11 mouse cellular contexts compared by ENCODE assay signal in the genomic region with DNA sequence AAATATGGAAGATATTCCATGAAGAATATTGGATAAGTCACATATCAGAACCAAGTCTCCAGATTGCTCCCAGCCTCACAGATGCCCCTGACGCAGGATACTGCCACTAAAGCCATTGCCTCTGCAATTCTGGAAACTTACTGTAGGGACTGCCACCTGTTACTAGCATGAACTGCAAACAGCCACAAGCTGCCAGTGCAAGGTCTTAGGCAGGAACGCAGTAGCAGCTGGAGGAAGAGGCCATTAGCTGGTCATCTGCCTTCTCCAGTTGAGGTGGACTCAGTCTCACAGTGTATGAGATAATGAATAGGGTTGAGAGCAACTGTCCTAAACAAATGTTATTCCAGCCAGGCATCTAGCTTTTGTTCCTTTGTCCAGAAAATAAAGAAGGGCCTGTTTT.
DNase-seq lines count a peak whose midpoint lies in the region; ATAC-seq and TF ChIP-seq lines count a peak whose summit lies in the region.
"Had no signal": no experiment of that assay in that cellular context is flagged by ENCODE, and none has a peak within 500 bp of the region (broad histone marks: within the 10 kb centered on the region; RNA-seq: fewer than 3 reads in every experiment).

No protein-coding gene starts in this region.

- no peak for ATAC-seq in kidney, postnatal 0 days (replicated peaks; ENCODE audit: low FRiP score, low read depth)
- ATAC-seq in embryonic facial prominence, embryonic 14.5 days (ENCODE audit: low read depth): peak; percentile 48; the same call in 1 of the 2 replicates
- ATAC-seq in hindbrain, embryonic 11.5 days (ENCODE audit: low FRiP score): no peak
- no peak for ATAC-seq in monocyte, adult 5-6 weeks (replicated peaks; ENCODE audit: insufficient number of reproducible peaks, low FRiP score, low TSS enrichment, poor library complexity, severe bottlenecking)

- H3K36me3 ChIP-seq in heart, embryonic 10.5 days: no peaks in the 10 kb centered on the region
- H3K36me3 ChIP-seq in kidney, postnatal 0 days (ENCODE audit: insufficient read depth, low read length): no peaks in the 10 kb centered on the region
- no peaks in the 10 kb centered on the region for H3K36me3 ChIP-seq in embryonic facial prominence, embryonic 14.5 days (ENCODE audit: control insufficient read depth, insufficient read depth, low read length)
- no peaks in the 10 kb centered on the region for H3K36me3 ChIP-seq in hindbrain, embryonic 11.5 days (ENCODE audit: control insufficient read depth, insufficient read depth, low read length)

- H3K27ac ChIP-seq in heart, embryonic 10.5 days: peak overlapping the region; percentile 59; the same call in 1 of the 2 replicates
- H3K27ac ChIP-seq in kidney, postnatal 0 days: peak overlapping the region; percentile 25; the same call in 1 of the 2 replicates
- no peak overlapping the region; the same call in 1 of the 2 replicates for H3K27ac ChIP-seq in embryonic facial prominence, embryonic 14.5 days (replicated peaks; ENCODE audit: low read depth, low read length)
- H3K27ac ChIP-seq in hindbrain, embryonic 11.5 days (ENCODE audit: low read depth, low read length): peak overlapping the region; percentile 58

- peaks cover 17% of the 10 kb centered on the region for H3K4me1 ChIP-seq in heart, embryonic 10.5 days
- no peaks in the 10 kb centered on the region for H3K4me1 ChIP-seq in kidney, postnatal 0 days (replicated peaks; ENCODE audit: insufficient read depth, low read length)
- no peaks in the 10 kb centered on the region; the same call in 1 of the 2 replicates for H3K4me1 ChIP-seq in embryonic facial prominence, embryonic 14.5 days (ENCODE audit: control insufficient read depth, insufficient read depth, low read length)
- H3K4me1 ChIP-seq in hindbrain, embryonic 11.5 days (replicated peaks; ENCODE audit: control insufficient read depth, insufficient read depth, low read length): no peaks in the 10 kb centered on the region

- no peak overlapping the region for H3K4me3 ChIP-seq in heart, embryonic 10.5 days
- no peak overlapping the region for H3K4me3 ChIP-seq in kidney, postnatal 0 days (replicated peaks; ENCODE audit: low read depth, low read length)
- no peak overlapping the region for H3K4me3 ChIP-seq in embryonic facial prominence, embryonic 14.5 days (ENCODE audit: low read depth, low read length)
- no peak overlapping the region for H3K4me3 ChIP-seq in hindbrain, embryonic 11.5 days (ENCODE audit: low read depth, low read length)

- no peak for TF ChIP-seq CTCF in kidney, postnatal 0 days (IDR thresholded peaks at IDR 0.05; ENCODE audit: low read depth)

- no peak overlapping the region for H3K9ac ChIP-seq in kidney, postnatal 0 days (ENCODE audit: low read depth, low read length)
- H3K9ac ChIP-seq in embryonic facial prominence, embryonic 14.5 days (ENCODE audit: low read depth, low read length): no peak overlapping the region
- no peak overlapping the region for H3K9ac ChIP-seq in hindbrain, embryonic 11.5 days (ENCODE audit: low read depth, low read length)

- 73% methylated on average over 2 of the region's 2 CpGs for WGBS in heart, embryonic 10.5 days
- 48% methylated on average over 2 of the region's 2 CpGs for WGBS in kidney, postnatal 0 days
- 66% methylated on average over 2 of the region's 2 CpGs for WGBS in embryonic facial prominence, embryonic 14.5 days
- 86% methylated on average over 2 of the region's 2 CpGs for WGBS in hindbrain, embryonic 11.5 days

- no peak for DNase-seq in heart, embryonic 10.5 days (ENCODE audit: low spot score)
- no peak for DNase-seq in heart, adult 18-20 months
- DNase-seq in kidney, postnatal 0 days (ENCODE audit: low spot score): peak; percentile 13
- no peak for DNase-seq in kidney, adult 8-10 months
- peak; percentile 29 for DNase-seq in embryonic facial prominence, embryonic 14.5 days (ENCODE audit: low spot score)
- DNase-seq in hindbrain, embryonic 11.5 days (ENCODE audit: low spot score): no peak
- DNase-seq in embryo, embryonic 11 days: no peak
- DNase-seq: cerebellum, adult 8-10 months; layer of hippocampus, postnatal 36 days; thymus, postnatal 36 days had no signal

- peaks cover 14% of the 10 kb centered on the region for H3K27me3 ChIP-seq in heart, embryonic 10.5 days (ENCODE audit: insufficient read depth, poor library complexity, severe bottlenecking)
- H3K27me3 ChIP-seq in kidney, postnatal 0 days (ENCODE audit: insufficient read depth, low read length): no peaks in the 10 kb centered on the region
- 0 out of 2 replicates have a peak, but pooled peaks cover 6% of the 10 kb centered on the region for H3K27me3 ChIP-seq in embryonic facial prominence, embryonic 14.5 days (replicated peaks; ENCODE audit: control insufficient read depth, insufficient read depth, low read length)
- 0 out of 2 replicates have a peak, but pooled peaks cover 6% of the 10 kb centered on the region for H3K27me3 ChIP-seq in hindbrain, embryonic 11.5 days (ENCODE audit: control insufficient read depth, insufficient read depth, low read length)

- no peak overlapping the region for H3K4me2 ChIP-seq in kidney, postnatal 0 days (ENCODE audit: low read length)
- no peak overlapping the region for H3K4me2 ChIP-seq in embryonic facial prominence, embryonic 14.5 days (ENCODE audit: low read depth, low read length)
- H3K4me2 ChIP-seq in hindbrain, embryonic 11.5 days (replicated peaks; ENCODE audit: low read depth, low read length): no peak overlapping the region

- H3K9me3 ChIP-seq in heart, embryonic 10.5 days: no peaks in the 10 kb centered on the region
- H3K9me3 ChIP-seq in kidney, postnatal 0 days (replicated peaks; ENCODE audit: low read length): no peaks in the 10 kb centered on the region
- H3K9me3 ChIP-seq in embryonic facial prominence, embryonic 14.5 days (ENCODE audit: control insufficient read depth, low read length): no peaks in the 10 kb centered on the region
- no peaks in the 10 kb centered on the region for H3K9me3 ChIP-seq in hindbrain, embryonic 11.5 days (ENCODE audit: control insufficient read depth, low read length)

Comparison
In these comparisons a context has a peak if more than half of its experiments do, and no peak if none do; other contexts are left out.
1. DNase-seq: peak in kidney, postnatal 0 days (single experiment) and embryonic facial prominence, embryonic 14.5 days (single experiment); none in heart, embryonic 10.5 days (single experiment), heart, adult 18-20 months (0 of 2), kidney, adult 8-10 months (0 of 2), hindbrain, embryonic 11.5 days (single experiment) and embryo, embryonic 11 days (single experiment).